Mouse (Mus musculus) right cerebral cortex, adult 2 months (tissue): Measurements from ENCODE around the gene Syde2.
A peak's percentile ranks its signal among the peaks of the same experiment; 100 is the strongest.

Experiments used
- DNase-seq, 2 experiments: peaks; one replicate each; pipeline ENCODE4 v3.0.0; 2021 to 2022; ENCODE audit warnings: low spot score in 2 of 2

Syde2 gene

GRCm38 (mm10) chr3:146011544-146012218 lies 24.0 kb downstream of the Syde2 start:
- no peak for DNase-seq

- DNase-seq, result no peak
Observed at GRCm38 (mm10) chr3:146013490-146013889, 25.8 kb downstream of the Syde2 start.

DNA sequence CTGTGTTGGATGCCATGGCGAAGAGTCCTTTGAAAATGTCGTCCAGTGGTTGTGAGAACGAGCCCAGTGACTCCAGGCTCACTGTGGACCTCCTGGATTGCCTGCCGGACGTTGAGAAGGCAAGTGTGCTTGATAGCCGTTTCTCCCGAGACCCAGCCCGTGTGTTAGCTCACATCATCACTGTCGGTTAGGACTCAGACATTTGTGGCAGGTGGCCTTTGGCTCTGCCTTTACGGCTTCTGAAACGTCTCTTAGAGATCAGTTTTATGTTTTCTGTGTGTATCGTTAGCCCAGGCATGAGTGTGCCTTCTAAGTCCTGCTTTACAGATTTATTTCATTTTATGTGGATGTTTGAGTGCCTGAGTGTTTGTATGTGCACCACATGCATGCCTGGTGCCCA lies 26.7 kb downstream of the Syde2 start:
- no peak for DNase-seq

- DNase-seq, result no peak
Observed at GRCm38 (mm10) chr3:146016979-146017378, 29.3 kb downstream of the Syde2 start.

DNA sequence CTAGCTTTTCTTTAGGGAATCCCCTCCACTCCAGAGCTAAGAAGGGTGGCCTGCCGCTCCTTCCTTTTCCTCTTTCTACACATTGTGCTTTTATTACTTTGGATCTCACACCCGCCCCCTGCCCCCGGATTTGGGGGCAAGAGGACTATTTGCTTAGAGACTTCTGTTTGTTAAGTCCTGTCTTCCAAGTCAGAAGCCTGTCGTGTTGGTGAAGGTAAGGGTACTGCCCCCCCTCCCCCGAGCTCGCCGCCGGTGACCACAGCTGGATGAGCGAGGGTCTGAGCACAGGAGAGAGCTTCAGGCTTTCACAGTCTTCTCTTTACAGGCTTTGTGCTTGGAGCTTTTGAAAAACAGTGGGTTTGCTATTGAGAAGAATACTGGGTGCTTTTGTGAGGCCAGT lies 29.9 kb downstream of the Syde2 start:
- DNase-seq, result no peak

GRCm38 (mm10) chr3:146022232-146022631 lies 34.6 kb downstream of the Syde2 start:
- DNase-seq, result no peak

GRCm38 (mm10) chr3:146024746-146025145 lies 37.1 kb downstream of the Syde2 start:
- no peak for DNase-seq

- no peak for DNase-seq
Observed at GRCm38 (mm10) chr3:146025499-146025898, 37.8 kb downstream of the Syde2 start.

GRCm38 (mm10) chr3:146027116-146027515 lies 39.4 kb downstream of the Syde2 start:
- no peak for DNase-seq

GRCm38 (mm10) chr3:146028406-146028805 lies 40.7 kb downstream of the Syde2 start:
- no peak for DNase-seq

DNA sequence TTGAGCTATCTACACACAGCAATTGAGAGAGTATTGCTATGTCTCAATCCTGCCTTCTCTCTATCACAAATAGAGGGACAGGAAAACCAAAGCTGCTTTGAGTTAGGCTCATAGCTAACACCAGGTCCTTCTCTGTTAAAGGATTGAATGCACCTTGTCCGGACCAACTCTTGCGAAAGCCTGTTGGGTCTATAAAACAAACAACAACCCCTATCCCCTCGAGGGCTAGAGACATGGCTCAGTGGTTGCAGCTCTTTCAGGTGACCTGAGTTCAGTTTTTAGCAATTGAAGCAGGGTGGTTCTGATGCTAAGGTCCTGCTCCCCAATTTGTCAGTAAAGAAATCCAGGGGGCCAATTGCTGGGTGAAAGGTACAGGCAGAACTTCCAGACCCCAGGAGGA lies 41.6 kb downstream of the Syde2 start:
- no peak for DNase-seq

DNA sequence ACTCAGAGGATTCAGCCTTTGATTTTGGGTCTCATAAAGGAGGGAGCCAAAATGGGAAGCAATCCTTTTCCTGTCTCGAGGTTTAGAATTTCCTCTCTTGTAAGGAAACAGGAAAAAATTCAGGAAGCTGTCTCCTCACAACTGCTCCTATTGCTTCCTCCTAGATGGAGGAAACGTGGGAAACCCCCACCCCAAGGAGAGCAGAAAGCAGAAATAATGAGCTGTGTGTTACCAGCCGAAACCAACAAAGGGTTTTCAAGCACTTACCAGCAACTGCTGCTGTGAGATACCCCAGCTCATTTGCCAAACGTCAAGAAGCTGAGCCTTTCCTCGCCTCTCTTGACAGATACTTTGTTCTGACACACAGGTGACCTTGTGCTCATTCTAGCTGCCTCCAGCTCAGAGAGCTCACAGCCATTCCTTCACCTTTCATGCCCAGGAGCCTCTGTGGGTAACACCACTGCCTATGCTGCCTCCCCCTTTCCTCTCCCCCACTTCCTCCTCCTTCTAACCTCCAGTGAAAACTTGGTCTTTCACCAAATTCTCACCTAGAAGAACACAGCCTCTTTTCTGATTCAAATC lies 42.7 kb downstream of the Syde2 start:
- no peak for DNase-seq

GRCm38 (mm10) chr3:146032976-146033375 lies 45.3 kb downstream of the Syde2 start:
- DNase-seq, result no peak

GRCm38 (mm10) chr3:146037906-146038305 lies 50.2 kb downstream of the Syde2 start:
- no peak for DNase-seq

GRCm38 (mm10) chr3:146039132-146039903 lies 51.6 kb downstream of the Syde2 start:
- no peak for DNase-seq

- DNase-seq, result no peak
Observed at GRCm38 (mm10) chr3:146041382-146041781, 53.7 kb downstream of the Syde2 start.

- DNase-seq, result no peak
Observed at GRCm38 (mm10) chr3:146044977-146045376, 57.3 kb downstream of the Syde2 start.

DNA sequence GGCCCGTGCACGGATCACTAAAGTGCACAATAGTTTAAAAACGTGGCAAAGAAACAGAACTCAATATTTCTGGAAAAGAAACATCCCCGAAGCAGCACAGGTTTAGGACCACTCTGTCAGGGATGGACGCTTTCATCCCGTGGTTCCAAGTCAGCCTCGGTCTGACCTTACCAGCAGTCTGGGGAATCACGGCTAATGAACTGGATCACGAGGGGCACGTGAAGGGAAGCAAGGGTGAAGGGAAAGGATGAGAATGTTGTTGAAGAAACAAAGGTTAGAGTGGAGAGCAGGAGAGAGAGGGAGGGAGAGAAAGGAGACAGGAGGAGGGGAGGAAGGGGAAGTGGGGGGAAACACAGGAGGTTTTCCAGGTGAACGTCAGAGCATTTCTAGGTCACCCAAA lies 58.4 kb downstream of the Syde2 start:
- no peak for DNase-seq

- peak in 1 of 2 experiments; percentile 4 for DNase-seq
Observed at GRCm38 (mm10) chr3:146047704-146048207, 60.1 kb downstream of the Syde2 start.

GRCm38 (mm10) chr3:146049951-146050350 lies 62.3 kb downstream of the Syde2 start:
- no peak for DNase-seq

DNA sequence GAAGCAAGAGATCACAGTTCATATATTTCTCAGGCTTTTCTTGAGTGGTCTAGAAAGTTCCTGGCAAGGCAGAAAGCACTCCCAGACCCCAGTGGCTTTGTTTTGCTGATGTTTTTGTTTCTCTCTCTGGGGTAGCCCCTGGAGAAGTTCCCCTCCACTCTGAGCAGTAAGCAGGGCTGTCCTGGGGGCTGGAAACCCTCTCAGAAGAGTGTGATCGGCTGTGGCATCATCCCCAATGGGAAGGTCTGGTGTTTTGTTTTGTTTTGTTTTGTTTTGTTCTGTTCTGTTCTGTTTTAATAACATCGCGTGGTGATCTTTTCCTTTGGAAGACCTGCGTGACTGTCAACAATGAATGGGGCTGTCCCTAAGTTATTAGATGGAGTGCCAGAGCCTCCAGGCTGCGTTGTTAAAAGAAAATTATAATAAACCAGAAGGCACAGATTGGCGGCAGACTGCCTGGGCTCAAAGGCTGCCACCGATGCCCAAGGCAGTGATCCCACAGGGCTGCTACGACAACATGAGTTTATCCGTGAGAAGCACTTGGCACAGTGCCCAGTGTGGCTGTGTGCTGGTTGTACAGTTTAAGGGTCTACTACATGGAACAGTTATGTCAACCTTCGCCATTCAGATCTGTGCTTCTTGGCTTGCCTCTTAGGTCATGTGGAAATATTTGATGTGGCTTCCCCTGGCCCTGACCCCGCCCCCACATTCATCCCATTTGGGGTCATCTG lies 63.8 kb downstream of the Syde2 start:
- DNase-seq, result peak; percentile 6 to 16
